Mouse (Mus musculus) myocyte (in vitro differentiated cells): ENCODE measurements around the gene Ndufab1. TPM values are rescaled to one million over a fixed set of nuclear protein-coding genes. Genes with fewer than 3 reads are reported as not detected.

Experiments
- H3K27me3 ChIP-seq: one replicate; pipeline ENCODE4 v1.6.1; 2011; ENCODE audit not compliant: control insufficient read depth, insufficient read depth, insufficient read length
- H3K36me3 ChIP-seq: one replicate; pipeline ENCODE4 v1.6.1; 2011; ENCODE audit not compliant: control insufficient read depth, insufficient read depth
- H3K4me2 ChIP-seq: one replicate; pipeline ENCODE4 v1.6.1; 2011; ENCODE audit warnings: low read depth, control low read depth
- H3K4me3 ChIP-seq: one replicate; pipeline ENCODE4 v1.5.1; 2011; ENCODE audit warnings: mild to moderate bottlenecking, control low read depth, moderate library complexity
- H3K79me2 ChIP-seq: one replicate; pipeline ENCODE4 v1.6.1; 2011; ENCODE audit not compliant: control insufficient read depth, insufficient read depth
- H3ac ChIP-seq: one replicate; pipeline ENCODE4 v1.6.1; 2011; ENCODE audit not compliant: control insufficient read depth, insufficient read length
- CEBPB ChIP-seq: IDR thresholded peaks from 2 replicates; pipeline ENCODE4 v1.6.1; 2011; ENCODE audit warnings: mild to moderate bottlenecking, moderate library complexity; ENCODE audit not compliant: poor library complexity, insufficient read depth, severe bottlenecking
- E2F4 ChIP-seq: IDR thresholded peaks from one replicate; pipeline ENCODE4 v1.6.1; 2011; ENCODE audit warnings: mild to moderate bottlenecking, control low read depth, moderate library complexity; ENCODE audit not compliant: insufficient read depth
- MAX ChIP-seq: IDR thresholded peaks from one replicate; pipeline ENCODE4 v1.6.1; 2011; ENCODE audit warnings: low read depth, mild to moderate bottlenecking, control low read depth
- MYOD1 ChIP-seq, 3 experiments: IDR thresholded peaks; one replicate each; pipeline ENCODE4 v1.6.1; 2011; ENCODE audit warnings: control low read depth in 2 of 3, low read depth in 2 of 3, mild to moderate bottlenecking in 2 of 3, moderate library complexity in 1 of 3; ENCODE audit not compliant: insufficient read length in 2 of 3, control insufficient read depth in 1 of 3
- MYOG ChIP-seq, 3 experiments: IDR thresholded peaks; one replicate each; pipeline ENCODE4 v1.6.1; 2011; ENCODE audit warnings: control low read depth in 2 of 3, low read depth in 2 of 3, mild to moderate bottlenecking in 2 of 3; ENCODE audit not compliant: insufficient read length in 2 of 3, control insufficient read depth in 1 of 3, insufficient read depth in 1 of 3
- POLR2A ChIP-seq: IDR thresholded peaks from one replicate; pipeline ENCODE4 v1.6.1; 2011; ENCODE audit warnings: low read depth, mild to moderate bottlenecking, control low read depth, moderate library complexity; ENCODE audit not compliant: insufficient read length
- POLR2AphosphoS2 ChIP-seq: IDR thresholded peaks from one replicate; pipeline ENCODE4 v1.6.1; 2011; ENCODE audit warnings: low read depth, control low read depth; ENCODE audit not compliant: insufficient read length
- REST ChIP-seq: IDR thresholded peaks from one replicate; pipeline ENCODE4 v1.6.1; 2011; ENCODE audit warnings: mild to moderate bottlenecking, control low read depth, moderate library complexity; ENCODE audit not compliant: insufficient read depth, insufficient read length
- SRF ChIP-seq: IDR thresholded peaks from one replicate; pipeline ENCODE4 v1.6.1; 2011; ENCODE audit warnings: low read depth; ENCODE audit not compliant: control insufficient read depth, insufficient read length
- TCF12 ChIP-seq: IDR thresholded peaks from one replicate; pipeline ENCODE4 v1.6.1; 2011; ENCODE audit warnings: mild to moderate bottlenecking, control low read depth; ENCODE audit not compliant: poor library complexity, insufficient read depth, severe bottlenecking
- TCF3 ChIP-seq: IDR thresholded peaks from one replicate; pipeline ENCODE4 v1.6.1; 2011; ENCODE audit warnings: low read depth, control low read depth; ENCODE audit not compliant: insufficient read length
- USF1 ChIP-seq: IDR thresholded peaks from one replicate; pipeline ENCODE4 v1.6.1; 2011; ENCODE audit warnings: low read depth, mild to moderate bottlenecking, control low read depth, moderate library complexity
- polyA plus RNA-seq: library from polyadenylated mRNA; unstranded; fragments of >200 nt; fragmentation: generic; extraction: Trizol; gene quantifications from one replicate; pipeline ENCODE4 v1.2.1, GENCODE M21; 2012; ENCODE audit warnings: missing spikeins

The Ndufab1 gene
- polyA plus RNA-seq, 1 experiment, result 729 TPM

DNA sequence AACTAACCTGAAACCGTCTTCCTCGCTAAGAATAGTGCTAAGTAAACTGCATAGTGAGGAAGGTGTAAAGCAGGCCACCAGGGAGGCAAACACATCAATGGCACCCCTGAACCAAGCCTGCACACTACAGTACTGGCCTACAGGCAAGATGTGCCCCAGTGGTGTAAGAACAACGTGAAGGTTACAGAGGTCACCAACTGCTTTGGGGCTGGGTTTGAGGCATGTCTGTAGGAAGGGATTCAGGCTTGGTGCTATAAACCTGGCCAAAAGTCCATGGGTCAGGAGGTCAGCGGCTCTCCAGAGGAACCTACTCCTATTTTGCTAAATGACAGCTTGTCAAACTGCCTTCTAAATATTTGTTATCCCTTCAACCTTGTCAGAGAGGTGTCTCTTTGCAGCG is 45.1 kb downstream of the Ndufab1 start:
- H3K79me2 ChIP-seq, result no peaks in the 10 kb centered on the region
- H3ac ChIP-seq, result no peak overlapping the region
- H3K4me2 ChIP-seq, result no peak overlapping the region
- no peak overlapping the region for H3K4me3 ChIP-seq
- no peak for TF ChIP-seq REST
- TF ChIP-seq POLR2A, result no peak
- TF ChIP-seq TCF3, result no peak
- no peak for TF ChIP-seq E2F4
- TF ChIP-seq MYOG (IDR thresholded peaks at IDR 0.05; ENCODE audit: control insufficient read depth in 1 of 3, insufficient read depth in 1 of 3, insufficient read length in 2 of 3, low read depth in 2 of 3), result no peak
- TF ChIP-seq CEBPB, result no peak
- TF ChIP-seq POLR2AphosphoS2, result no peak
- no peak for TF ChIP-seq MYOD1 (IDR thresholded peaks at IDR 0.05; ENCODE audit: control insufficient read depth in 1 of 3, insufficient read length in 2 of 3, low read depth in 2 of 3)
- TF ChIP-seq TCF12, result no peak
- no peak for TF ChIP-seq MAX
- no peak for TF ChIP-seq USF1
- TF ChIP-seq SRF, result no peak
- H3K36me3 ChIP-seq, result peaks cover 5% of the 10 kb centered on the region
- H3K27me3 ChIP-seq, result no peaks in the 10 kb centered on the region

DNA sequence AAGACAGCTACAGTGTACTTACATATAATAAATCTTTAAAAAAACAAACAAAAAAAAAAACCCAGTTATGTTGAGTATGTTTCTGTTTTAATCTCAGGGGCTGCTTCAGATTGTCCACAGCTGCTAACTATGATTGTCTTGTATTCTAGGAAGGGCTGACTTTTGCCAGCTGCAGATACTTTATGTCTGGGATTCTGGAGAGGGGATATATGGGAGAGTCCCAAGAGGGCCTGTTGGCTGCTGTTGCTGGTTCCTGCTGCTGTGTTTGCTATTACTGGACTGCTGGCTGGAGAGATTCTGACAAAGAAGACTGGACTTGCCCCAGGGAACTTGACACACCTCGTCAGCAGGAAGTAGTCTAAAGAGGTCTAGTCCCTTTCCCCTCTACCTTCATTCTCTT is 50.9 kb downstream of the Ndufab1 start:
- peaks cover 8% of the 10 kb centered on the region for H3K36me3 ChIP-seq
- H3K79me2 ChIP-seq, result no peaks in the 10 kb centered on the region
- no peak overlapping the region for H3ac ChIP-seq

DNA sequence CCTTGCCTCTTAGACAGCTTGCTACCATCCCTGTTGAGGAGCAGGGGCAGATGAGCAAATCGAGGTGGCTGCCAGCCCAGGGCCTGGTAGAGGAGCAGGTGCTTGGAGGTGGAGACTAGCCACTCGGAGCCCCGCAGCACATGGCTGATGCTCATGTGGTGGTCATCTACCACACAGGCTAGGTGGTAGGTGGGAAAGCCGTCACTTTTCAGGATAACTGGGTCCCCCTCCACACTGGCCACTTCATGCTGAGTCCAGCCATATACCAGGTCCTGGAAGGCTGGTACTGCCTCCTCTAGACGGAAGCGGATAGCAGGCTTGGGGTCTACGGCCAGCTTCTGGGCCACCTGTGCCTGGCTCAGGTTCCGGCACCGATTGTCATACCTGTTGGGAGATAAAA is 53.5 kb downstream of the Ndufab1 start:
- no peaks in the 10 kb centered on the region for H3K79me2 ChIP-seq
- no peak overlapping the region for H3K4me2 ChIP-seq
- no peak overlapping the region for H3K4me3 ChIP-seq
- TF ChIP-seq E2F4 (no peak), MYOD1 (IDR thresholded peaks at IDR 0.05; ENCODE audit: control insufficient read depth in 1 of 3, insufficient read length in 2 of 3, low read depth in 2 of 3) (no peak), SRF (no peak), POLR2A (no peak), TCF12 (no peak)
- no peaks in the 10 kb centered on the region for H3K27me3 ChIP-seq
- no peak overlapping the region for H3ac ChIP-seq
- peaks cover 11% of the 10 kb centered on the region for H3K36me3 ChIP-seq

More for the DNA sequence above, 50.9 kb downstream of the Ndufab1 start:
- no peak overlapping the region for H3K4me2 ChIP-seq
- no peak overlapping the region for H3K4me3 ChIP-seq
- H3K27me3 ChIP-seq, result no peaks in the 10 kb centered on the region
- no peak for TF ChIP-seq USF1
- TF ChIP-seq CEBPB, result no peak
- TF ChIP-seq MYOD1 (IDR thresholded peaks at IDR 0.05; ENCODE audit: control insufficient read depth in 1 of 3, insufficient read length in 2 of 3, low read depth in 2 of 3), result no peak
- TF ChIP-seq TCF3, result no peak
- no peak for TF ChIP-seq E2F4

DNA sequence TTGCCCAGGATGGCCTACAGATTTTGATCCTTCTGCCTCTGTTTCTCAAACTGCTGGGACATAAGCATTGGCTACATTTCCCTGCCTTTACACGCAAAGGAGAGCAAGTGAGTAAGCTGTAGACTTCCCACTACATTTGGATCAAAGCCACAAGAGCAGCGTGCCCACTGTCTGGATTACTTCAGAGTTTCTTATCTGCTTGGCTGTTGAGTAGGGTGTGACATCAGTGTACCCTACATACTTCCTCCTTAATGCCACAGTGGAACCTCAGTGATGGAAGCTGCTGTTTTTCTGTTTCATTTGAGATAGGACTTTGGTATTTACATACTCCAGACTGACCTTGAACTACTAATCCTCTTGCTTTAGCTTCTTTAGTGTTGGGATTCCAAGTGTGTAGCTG is 54.9 kb downstream of the Ndufab1 start:
- peaks cover 11% of the 10 kb centered on the region for H3K36me3 ChIP-seq
- no peak overlapping the region for H3ac ChIP-seq
- no peak for TF ChIP-seq SRF
- TF ChIP-seq E2F4, result no peak
- TF ChIP-seq REST, result no peak
- no peak for TF ChIP-seq TCF12
- TF ChIP-seq MYOG (IDR thresholded peaks at IDR 0.05; ENCODE audit: control insufficient read depth in 1 of 3, insufficient read depth in 1 of 3, insufficient read length in 2 of 3, low read depth in 2 of 3), result no peak
- TF ChIP-seq TCF3, result no peak
- TF ChIP-seq POLR2A, result no peak
- TF ChIP-seq MAX, result no peak
- no peak for TF ChIP-seq POLR2AphosphoS2
- TF ChIP-seq CEBPB, result no peak
- no peak for TF ChIP-seq MYOD1 (IDR thresholded peaks at IDR 0.05; ENCODE audit: control insufficient read depth in 1 of 3, insufficient read length in 2 of 3, low read depth in 2 of 3)
- H3K79me2 ChIP-seq, result no peaks in the 10 kb centered on the region
- H3K27me3 ChIP-seq, result no peaks in the 10 kb centered on the region
- no peak overlapping the region for H3K4me3 ChIP-seq
- H3K4me2 ChIP-seq, result no peak overlapping the region

DNA sequence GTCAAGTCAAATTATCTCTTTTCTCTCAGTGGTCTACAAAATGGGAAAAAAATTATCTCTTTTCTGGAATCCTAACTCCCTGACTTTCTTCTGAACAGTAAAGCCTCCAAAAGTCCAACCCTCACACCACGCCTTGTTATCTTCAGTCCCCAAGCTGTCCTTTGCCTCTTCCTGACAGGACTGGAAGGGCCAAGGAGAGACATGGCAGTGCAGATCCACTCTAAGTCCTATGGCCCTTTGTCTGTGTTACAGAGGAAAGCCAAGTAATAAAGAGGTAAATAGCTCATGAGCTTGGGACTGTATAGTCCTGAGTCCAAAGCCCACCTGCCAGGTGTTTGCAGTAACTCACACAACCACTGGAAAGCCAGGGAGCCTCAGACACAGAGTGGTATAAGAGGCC is 56.0 kb downstream of the Ndufab1 start:
- no peak overlapping the region for H3K4me3 ChIP-seq
- no peak overlapping the region for H3K4me2 ChIP-seq
- H3K79me2 ChIP-seq, result no peaks in the 10 kb centered on the region
- H3ac ChIP-seq, result no peak overlapping the region
- TF ChIP-seq MAX (no peak), REST (no peak), TCF3 (no peak), POLR2A (no peak), E2F4 (no peak)
- H3K27me3 ChIP-seq, result no peaks in the 10 kb centered on the region
- peaks cover 8% of the 10 kb centered on the region for H3K36me3 ChIP-seq
